Mouse (Mus musculus) right cerebral cortex, postnatal 4 days (tissue): Measurements from ENCODE around the gene Rps17.
A peak's percentile ranks its signal among the peaks of the same experiment; 100 is the strongest.

Experiments
- DNase-seq: peaks from one replicate; pipeline ENCODE4 v3.0.0-alpha.2; 2022

The Rps17 gene

DNA sequence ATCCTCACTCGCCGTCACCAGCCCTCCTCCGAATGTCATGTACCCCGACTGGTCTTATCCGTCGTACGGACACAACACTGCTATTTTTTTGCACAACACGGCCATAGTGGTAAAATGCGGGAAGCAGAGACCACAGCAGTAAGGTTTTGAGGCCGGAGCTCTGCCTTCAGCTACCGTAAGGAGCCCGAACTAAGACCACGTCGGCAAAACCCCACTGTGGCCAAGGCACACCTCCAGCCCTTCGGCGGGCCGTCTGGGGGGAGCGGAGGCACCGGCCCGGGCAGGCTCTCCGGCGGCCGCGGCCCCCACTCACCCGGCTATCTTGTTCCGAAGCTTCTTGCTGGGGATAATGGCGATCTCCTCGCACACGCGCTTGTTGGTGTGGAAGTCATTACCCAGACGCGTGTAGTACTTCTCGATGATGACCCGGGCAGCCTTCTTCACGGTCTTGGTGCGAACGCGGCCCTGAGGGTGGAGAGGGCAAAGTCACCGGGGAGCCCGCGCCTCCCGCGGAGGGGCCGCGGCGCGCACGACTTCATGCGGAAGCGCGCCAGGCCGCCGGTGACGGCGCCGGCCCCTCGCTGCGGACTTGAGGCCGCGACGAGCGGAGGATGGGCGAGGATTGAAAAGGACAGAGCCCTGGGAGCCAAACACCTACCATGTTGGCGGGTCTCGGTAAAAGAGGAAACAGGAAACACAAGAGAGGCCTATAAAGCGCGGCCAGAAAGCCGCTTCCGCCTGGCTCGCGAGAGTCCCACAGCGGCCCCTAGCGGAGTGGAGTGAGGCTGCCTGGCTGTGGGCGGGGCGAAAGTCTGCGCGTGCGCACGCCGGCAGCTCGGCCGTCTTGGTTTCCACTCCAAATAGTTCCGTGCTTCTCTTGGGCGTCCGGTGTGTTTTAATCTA, at the start of gene Rps17:
Gene Rps17, minus strand, starts transcription at position 711 of the 903 bp plus-strand sequence.
- peak; percentile 99 for DNase-seq

DNA sequence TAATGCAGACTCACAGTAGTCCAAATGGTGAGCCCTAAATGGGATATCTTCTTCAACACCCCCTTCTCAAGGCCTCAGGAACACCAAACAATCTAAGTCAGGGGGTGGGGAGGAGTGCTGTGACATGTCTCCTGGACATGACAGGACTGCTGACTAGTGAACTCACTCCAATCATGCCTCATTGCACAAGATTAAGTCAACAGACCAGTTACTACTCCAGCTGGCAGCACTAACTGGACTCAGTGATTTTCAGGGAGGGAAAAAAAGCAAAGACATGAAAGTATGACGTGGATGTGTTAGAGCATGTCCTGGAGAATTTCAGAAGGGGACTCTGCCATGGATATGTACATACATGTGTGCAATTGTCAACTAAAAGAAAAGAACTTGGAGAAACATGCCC, 34.3 kb upstream of the Rps17 start:
- no peak for DNase-seq

DNA sequence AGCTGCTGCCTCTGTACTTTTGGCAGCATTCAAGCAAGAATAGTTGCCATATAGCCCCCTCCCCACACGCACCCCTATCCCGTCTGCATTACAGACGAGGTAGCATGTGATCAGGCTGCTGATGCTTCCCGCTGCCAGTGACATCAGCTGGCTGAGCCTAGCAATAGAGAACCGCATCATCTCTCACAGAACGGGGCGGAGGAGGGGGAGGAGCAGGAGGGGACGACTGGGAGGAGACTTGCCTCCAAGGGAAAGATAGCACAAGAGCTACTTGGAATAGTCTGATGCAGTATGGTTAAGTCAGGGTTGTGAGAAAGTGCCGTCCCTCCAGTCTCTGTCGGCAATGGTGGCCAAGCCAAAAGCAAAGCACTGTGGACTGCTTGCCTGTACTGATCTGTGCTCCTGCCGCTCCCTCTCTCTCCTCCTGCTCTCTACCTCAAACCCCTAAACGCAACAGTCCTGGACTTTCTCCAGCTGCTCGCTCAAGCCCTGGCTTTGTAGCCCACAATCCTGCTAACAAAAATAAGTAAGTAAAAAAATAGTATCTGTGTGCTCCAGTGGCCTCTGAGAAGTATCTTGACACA, 27.4 kb upstream of the Rps17 start:
- peak; percentile 64 for DNase-seq

DNA sequence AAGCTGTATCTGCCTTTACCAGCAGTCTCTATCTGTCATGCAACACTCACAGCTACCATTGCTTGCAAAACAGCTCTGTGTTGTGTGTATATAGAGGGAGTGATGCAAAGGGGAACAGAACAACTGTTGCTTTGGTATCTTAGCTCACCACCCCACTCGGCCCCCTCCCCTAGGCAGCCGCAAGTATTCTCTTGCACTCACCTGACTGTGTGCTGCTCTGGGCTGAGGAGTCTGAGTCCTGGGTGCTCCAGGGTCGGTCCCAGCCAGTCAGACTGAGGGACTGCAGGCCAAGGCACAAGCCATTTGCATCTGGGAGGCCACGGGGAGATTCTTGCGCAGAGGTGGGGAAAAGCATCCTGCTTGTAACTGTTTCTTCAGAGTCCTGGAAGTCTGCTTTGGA, 26.8 kb upstream of the Rps17 start:
- DNase-seq: no peak

DNA sequence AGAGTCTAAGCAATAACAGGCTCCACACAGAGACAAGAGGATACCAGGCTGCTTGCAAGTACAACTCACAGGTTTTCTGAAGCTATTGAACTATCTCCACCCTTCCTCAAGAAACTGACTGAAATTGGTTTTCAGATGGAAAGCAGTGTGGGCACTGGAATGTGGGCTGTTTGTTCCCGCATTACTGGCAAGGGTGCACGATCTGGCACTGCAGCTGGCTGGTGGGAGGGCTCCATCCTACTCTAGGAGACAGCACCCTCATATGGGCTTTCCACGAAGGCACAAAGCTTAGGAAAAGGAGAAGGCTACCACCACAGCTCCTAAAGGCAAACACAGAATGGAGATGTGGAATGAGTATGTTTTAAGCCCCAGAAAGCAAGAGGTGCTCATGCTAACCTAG, 24.7 kb upstream of the Rps17 start:
- DNase-seq: no peak

DNA sequence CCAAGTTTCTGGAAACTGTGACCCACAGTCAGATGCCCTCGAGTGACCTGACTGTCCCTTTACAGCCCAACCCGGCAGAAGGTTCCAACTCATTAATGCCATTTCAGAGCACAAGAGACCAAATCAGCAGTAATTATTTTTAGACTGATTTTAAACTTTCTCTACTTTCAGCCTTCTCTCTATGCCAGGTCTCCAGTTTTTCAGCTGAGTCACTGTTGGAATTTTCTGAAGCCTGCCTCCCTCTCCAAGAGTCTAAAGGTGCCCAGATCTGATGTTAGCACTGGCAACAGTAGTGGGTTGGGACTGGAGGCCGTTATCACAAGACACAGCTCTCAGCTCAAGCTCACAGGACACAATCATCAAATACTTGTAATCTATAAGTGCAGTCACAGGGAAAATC, 22.9 kb upstream of the Rps17 start:
- DNase-seq: no peak

DNA sequence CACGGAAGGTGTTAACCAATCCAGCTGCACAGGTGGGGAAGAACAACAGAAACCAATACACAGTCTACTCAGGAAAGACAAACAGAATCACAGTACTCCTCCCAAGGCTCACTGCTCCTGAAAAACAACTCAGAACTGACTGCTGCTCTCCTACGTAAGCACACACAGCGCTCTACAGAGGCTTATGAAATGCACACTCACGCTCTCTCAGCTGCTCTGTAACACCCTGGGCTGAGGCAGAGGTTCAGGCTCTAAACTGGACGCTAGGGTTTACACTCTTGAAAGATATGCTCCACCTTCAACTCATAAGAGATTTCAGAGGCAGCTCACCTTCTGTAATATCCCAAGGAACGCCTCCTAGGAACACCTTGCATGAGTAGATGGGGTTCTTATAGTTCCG, 11.9 kb upstream of the Rps17 start:
- no peak for DNase-seq

DNA sequence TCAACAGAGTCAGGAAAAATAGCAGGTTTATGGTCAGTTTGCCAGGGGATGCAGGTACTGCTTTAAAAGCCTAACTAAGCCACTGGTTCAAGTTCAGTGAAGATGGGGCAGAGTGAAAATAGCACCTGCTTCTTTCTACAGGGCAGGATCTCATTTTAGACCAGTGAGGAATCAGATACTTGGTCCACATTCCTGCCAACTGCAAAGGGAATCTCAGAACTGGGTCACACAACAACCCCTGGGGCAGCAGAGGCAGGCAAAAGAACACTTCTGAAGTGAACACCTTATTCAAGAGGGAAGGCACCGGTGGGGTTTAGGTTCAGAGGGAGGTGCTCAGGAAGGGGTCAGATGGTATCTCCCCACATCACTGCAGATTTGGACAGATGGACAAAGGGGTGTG, 11.3 kb upstream of the Rps17 start:
- DNase-seq: no peak

DNA sequence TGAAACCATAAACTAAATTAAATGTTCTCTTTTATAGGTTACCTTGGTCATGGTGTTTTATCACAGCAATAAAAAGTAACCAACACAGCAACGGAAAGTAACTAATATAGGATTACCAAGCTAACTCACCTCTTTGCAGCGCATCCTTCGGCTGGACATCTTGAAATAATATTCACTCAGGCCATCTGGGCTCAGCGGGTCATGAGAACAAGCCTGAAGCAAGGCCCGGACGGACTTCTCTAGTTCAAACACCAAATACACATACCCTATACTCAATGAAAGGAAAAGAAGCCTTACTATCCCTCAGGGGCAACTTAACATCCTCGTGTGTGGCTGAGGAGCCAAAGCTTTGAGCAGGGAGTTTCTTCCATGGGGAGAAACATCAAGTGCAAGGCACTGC, 10.7 kb upstream of the Rps17 start:
- no peak for DNase-seq

DNA sequence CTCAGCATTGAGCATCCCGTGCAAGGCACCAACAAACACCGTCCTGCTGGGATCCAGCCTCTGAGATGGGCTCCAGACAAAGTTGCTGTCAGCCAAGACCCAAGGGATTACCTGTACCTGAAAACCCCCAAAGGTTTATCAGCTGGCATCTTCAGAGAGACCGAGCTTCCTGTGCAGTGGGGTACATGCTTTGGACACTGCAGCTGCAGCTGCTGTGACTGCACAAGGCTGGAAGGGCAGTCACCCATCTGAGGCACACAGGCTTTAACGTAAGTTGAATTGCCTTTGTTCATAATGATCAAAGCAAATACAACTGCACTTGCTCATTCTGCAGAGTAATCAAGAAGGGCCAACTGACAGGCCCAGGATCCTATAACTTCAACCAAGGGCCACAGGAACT, 6.8 kb upstream of the Rps17 start:
- DNase-seq: no peak

DNA sequence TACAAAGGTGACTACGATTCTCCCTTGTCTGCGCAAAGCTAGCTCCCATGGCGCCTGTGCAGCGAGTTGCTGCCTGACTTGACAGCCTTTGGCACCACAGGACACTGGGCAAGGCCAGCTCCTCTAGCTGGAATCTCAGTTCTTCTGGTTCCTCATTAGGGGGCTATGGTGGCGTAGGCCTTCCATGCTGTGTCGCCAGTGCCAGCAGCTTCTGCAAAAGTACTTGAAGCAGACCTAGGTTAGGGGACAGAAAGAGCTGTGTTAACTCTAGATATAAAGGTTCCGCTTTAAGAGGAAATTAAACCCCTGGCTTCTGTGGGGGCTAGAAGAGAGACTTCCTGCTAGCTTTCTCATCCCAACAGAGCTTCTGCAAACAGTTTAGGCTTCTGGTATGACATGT, 3.2 kb upstream of the Rps17 start:
- no peak for DNase-seq

DNA sequence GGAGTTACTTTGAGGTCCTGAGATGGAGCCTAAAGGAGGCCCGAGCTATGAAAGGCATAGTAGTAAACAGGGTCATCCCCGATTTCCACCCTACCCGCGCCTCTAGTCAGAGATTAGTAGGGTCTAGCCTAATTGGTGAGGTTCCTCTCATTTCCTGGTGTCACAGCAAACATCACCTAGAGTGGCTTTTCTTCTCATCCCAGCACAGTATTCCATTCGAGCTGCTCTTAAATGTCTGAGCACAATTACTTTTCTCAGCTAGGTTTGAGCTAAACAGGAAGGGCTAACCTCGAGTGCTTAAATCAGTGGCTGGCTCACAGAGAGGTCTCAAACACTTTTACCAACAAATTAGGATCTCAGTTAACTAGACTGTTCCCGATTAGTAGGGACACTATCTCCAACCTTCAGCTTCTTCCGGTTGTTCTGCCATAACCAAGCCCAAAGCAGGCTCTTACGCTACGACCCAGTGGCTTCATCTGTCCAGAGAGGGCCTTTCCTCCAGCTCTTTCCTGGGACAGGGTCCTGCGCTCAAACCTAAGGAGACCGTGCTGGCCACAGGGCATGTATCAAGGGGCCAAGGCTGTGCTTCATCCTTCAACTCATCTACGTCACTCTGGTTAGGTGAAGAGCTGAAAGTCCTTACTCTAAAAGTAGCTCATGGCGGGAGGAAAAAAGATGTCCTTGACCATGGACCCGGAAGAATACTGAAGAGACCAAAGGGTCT, 555 bp upstream of the Rps17 start:
- DNase-seq: no peak

DNA sequence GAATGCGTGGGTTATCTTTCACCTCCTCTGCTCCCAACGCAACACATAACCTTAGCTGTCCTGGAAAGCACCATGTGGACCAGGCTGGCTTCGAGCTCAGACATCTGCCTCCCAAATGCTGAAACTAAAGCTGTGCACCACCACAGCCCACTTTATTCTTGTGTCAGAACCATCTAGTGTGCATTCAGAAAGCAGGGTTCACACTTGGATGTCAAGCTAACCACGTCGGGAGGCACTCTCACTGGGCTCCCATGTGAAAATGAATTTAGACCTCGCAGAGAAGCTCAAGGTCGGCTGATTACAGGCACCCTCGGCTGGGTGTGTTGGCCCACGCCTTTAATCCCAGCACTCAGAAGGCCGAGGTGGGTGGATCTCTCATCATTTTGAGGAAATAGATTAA, 1.2 kb downstream of the Rps17 start:
- DNase-seq: no peak

DNA sequence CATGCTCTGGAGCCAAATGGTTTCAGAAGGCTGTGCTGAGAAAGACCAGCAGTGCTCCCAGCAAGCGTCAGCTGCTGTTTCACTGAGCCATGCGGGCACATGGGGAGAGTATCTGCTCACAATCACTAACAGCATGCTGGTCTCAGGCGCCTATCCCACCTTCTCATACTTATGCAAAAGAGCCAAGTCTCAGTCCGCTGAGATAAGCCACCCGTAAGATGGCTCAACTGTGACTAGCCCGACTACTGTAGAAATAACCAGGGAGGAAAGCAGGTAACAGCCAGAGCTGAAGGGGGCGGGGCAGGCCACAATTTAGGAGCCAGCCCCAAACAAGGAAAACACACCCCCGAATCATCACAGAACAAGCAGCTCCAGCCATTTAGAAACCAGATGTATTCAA, 1.7 kb downstream of the Rps17 start:
- DNase-seq: no peak

DNA sequence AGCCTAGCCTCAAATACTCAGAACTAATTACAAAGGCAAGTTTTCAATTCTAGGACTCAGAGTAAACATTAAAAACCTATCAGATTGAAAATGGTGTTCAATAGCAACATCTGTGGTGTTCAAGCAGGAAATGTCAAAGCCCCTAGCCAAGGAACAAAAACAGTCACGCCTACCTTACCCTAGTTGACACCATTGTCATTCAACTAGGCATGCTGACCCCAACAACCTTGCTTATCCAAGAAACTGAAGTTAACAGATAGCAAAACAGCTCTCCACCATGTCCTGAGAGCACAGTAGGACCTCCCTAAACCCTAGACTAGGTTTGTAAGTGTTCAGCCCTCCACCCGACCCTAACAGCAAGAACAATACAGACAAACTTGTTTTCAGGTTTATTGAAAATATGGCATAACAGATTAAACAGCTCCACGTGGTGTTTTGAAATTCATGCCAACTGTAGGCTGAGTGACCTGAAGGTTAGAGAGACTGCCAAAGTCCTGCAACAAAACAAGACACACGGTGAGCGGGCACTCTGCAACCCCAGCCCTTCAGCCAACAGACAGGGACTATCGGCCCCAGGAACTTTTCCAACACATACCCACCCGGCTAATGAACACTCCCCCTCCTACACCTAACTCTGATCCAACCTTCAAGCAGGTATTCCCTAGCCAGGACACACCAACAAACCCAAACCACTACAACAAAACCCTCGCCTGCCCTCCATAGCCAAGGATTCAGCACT, 2.5 kb downstream of the Rps17 start:
- DNase-seq: no peak

DNA sequence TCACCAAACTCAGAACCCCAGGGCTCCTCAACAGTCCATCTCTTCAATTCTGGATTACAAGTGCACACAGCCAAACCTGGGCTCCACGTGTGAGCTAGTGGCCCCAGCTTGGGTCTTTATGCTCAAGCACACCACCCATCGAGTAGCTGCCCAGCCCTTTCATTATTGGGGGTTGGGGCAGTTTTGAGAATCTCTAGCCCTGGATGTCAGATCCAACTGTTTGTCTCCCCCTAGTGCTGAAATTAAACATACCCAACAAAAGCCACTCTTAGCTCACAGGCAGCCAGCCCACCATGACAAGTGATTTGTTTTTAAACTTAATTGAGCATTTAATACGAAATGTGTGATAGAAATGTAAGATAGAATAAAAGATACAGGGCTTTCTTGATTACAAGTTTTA, 3.5 kb downstream of the Rps17 start:
- no peak for DNase-seq

DNA sequence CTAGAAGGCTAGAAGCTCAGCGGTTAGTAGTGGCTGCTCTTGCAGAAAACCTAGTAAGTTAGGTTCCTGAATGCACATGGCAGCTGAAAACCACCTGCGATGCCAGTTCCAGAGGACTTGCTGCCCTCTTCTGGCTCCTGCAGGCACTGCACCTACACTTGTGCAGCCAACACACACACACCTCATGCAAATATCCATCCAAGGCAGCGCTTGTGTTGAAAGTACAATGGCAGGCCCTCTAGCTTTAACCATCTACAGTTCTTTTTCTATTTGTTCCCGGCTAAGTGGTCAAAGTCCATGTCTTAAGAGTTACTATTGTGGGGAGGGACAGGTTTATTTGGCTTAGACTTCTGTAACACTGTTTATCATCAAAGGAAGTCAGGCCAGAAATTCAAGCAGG, 5.3 kb downstream of the Rps17 start:
- DNase-seq: peak; percentile 73

DNA sequence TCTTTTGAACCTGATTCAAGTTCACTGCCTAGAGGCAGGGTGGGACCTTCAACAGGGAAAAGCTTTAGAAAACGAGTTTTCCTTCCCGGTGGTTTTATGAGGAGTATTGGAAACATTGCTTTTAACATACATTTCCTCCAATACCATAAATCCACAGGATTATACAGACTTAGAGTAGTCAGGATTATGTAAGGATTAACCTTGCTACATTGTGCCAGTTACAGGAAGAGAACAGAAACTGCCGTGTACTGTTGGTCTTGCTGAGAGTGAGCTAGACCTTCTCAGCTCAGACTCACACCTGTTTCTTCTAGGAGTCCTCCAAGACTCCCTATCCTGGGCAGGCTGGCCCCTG, 6.6 kb downstream of the Rps17 start:
- DNase-seq: no peak

DNA sequence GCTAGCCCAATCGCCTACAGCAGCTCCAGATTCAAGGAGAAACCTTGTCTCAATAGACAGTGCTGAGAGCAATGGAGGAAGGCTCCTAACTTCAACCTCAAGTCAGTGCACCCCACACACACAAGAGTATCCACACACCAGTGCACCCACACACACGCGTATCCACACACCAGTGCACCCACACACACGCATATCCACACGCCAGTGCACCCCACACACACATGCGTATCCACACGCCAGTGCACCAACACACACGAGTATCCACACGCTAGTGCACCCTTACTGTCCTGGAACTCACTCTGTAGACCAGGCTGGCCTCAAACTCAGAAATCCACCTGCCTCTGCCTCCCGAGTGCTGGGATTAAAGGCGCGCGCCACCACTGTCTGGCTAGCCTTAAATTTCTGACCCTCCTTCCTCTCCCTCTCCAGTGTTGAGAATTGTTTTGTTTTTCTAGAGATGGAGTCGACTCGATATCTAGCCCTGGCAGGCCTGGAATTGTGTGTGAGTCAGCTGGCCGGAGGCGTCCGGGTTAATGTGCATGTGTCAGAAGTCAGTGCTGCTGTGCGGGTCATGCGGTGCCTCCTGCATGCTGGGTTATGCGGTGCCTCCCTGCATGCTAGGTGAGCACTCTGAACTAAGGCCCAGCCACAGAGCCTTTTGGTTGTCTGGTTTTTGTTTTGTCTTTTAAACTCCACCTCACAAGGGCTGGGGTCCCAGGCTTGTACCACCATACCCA, 7.1 kb downstream of the Rps17 start:
- DNase-seq: no peak

DNA sequence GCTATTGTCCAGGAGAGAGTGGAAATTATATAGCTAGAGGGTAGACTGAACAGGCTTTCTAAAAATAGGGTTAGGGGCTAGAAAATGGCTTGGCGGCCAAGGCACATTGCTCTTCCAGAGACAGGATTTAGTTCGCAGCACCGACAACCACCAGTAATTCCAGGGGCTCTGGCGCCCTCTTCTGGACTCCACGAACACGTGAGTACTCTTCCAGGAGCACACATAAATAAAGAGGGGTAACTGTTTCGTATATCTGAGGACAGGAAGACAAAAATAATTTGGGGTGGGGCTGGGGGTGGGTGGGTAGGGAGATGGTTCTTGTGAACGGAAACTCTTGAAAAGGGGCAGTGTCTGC, 8.6 kb downstream of the Rps17 start:
- peak; percentile 64 for DNase-seq

DNA sequence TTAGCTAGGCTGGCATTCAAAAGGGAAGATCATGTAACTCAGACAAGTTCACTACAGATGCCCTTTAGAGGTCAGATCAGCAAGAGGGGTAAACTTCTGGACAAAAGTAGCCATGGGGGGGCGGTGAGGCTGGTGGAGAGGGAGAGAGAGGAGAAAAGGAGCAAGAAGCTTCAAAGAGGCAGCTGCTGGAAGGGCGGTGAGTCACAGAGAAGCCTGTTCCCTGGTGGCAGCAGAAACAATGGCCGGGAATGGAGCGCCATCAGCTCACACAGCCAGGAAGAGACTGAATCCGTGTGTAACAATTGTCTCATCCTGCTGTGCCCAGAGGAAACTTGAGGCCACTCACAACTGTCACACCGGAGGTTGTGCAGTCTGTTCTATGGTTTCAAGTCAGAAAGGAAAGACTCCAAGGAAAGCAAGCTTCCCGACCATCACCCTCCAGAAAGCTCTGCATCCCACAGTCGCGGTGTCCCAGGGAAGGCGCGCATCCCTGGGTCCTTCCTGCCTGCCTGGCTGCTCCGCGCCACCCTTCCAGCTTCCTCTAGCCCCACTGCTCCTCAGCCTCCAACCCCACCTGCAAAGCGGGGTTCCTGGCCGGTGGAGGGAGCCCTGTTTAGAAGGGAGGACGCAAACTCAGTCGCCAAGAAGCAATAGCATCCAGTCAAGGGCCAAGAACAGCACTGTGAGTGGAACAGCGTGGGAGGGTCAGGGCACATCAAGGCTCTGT, 9.2 kb downstream of the Rps17 start:
- DNase-seq: no peak

DNA sequence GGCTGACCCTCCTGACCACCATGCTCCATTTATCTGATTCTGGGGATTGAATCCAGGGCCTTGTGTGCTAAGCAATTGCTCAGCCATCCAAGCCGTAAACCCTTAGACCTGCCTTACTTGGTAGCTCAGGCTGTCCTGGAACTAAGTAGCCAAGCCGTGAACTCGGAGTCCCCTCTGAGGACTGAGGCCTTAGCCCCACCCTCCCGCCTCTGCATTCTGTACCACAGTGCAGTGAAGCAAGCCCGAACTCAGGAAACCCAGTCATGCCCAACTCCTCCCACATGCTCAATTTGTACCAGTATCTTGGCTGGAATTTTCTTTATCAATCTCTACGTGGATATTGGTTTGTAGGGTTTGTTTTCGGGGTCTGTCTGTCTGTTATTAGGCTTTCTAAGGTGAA, 13.2 kb downstream of the Rps17 start:
- no peak for DNase-seq
